ENCODE assay signal across 13 mouse cellular contexts in genomic region chr7:99411047-99411779, GRCm38 (mm10). TPM values are rescaled to one million over a fixed set of nuclear protein-coding genes. Genes with fewer than 3 reads are reported as not detected.
DNase-seq lines count a peak whose midpoint lies in the region; ATAC-seq and TF ChIP-seq lines count a peak whose summit lies in the region.
"Had no signal": no experiment of that assay in that cellular context is flagged by ENCODE, and none has a peak within 500 bp of the region (broad histone marks: within the 10 kb centered on the region; RNA-seq: fewer than 3 reads in every experiment).

No protein-coding gene starts in this region.

- intact Hi-C loops in heart, postnatal 25 days (cut with DNase I): no loop called here

- H3K27ac ChIP-seq in heart, embryonic 13.5 days (replicated peaks): peak overlapping the region; percentile 80
- 0 out of 2 replicates have a peak overlapping the region, but pooled peaks have one; percentile 7 for H3K27ac ChIP-seq in liver, postnatal 0 days (ENCODE audit: low read depth)
- no peak overlapping the region for H3K27ac ChIP-seq in liver, embryonic 12.5 days
- peak overlapping the region; percentile 66 for H3K27ac ChIP-seq in limb, embryonic 10.5 days

- no peaks in the 10 kb centered on the region for H3K9me3 ChIP-seq in heart, embryonic 13.5 days
- H3K9me3 ChIP-seq in liver, postnatal 0 days (ENCODE audit: low read length): no peaks in the 10 kb centered on the region
- no peaks in the 10 kb centered on the region for H3K9me3 ChIP-seq in liver, embryonic 12.5 days (replicated peaks)
- H3K9me3 ChIP-seq in limb, embryonic 10.5 days (replicated peaks): no peaks in the 10 kb centered on the region

- 40% methylated on average over 6 of the region's 6 CpGs for WGBS in heart, embryonic 13.5 days
- 41% methylated on average over 6 of the region's 6 CpGs for WGBS in liver, postnatal 0 days (ENCODE audit: insufficient replicate concordance)
- 34% methylated on average over 6 of the region's 6 CpGs for WGBS in liver, embryonic 12.5 days (ENCODE audit: insufficient replicate concordance)
- 49% methylated on average over 6 of the region's 6 CpGs for WGBS in limb, embryonic 10.5 days

- no peak overlapping the region for H3K4me2 ChIP-seq in heart, embryonic 13.5 days
- no peak overlapping the region for H3K4me2 ChIP-seq in liver, postnatal 0 days (ENCODE audit: low read depth, low read length)
- H3K4me2 ChIP-seq in liver, embryonic 12.5 days: no peak overlapping the region

- peaks cover 36% of the 10 kb centered on the region for H3K36me3 ChIP-seq in heart, embryonic 13.5 days
- no peaks in the 10 kb centered on the region for H3K36me3 ChIP-seq in liver, postnatal 0 days (replicated peaks; ENCODE audit: insufficient read depth, low read length)
- H3K36me3 ChIP-seq in liver, embryonic 12.5 days: no peaks in the 10 kb centered on the region
- H3K36me3 ChIP-seq in limb, embryonic 10.5 days: 0 out of 2 replicates have a peak, but pooled peaks cover 2% of the 10 kb centered on the region

- TF ChIP-seq EP300 in liver, postnatal 0 days (IDR thresholded peaks at IDR 0.05; ENCODE audit: low read depth): no peak

- no peak overlapping the region for H3K9ac ChIP-seq in heart, embryonic 13.5 days
- H3K9ac ChIP-seq in liver, postnatal 0 days (replicated peaks): no peak overlapping the region
- no peak overlapping the region for H3K9ac ChIP-seq in liver, embryonic 12.5 days

- no peak for ATAC-seq in heart, embryonic 13.5 days (ENCODE audit: extremely low read depth, insufficient number of reproducible peaks, low FRiP score, low TSS enrichment)
- ATAC-seq in liver, postnatal 0 days: peak; percentile 67; the same call in 1 of the 2 replicates
- ATAC-seq in liver, embryonic 12.5 days: no peak

- no peak for TF ChIP-seq CTCF in liver, postnatal 0 days (IDR thresholded peaks at IDR 0.05; ENCODE audit: low read depth)

- no peak for DNase-seq in heart, postnatal 25 days (ENCODE audit: low spot score)
- DNase-seq in liver, postnatal 0 days: no peak
- DNase-seq in ZHBTc4 (ENCODE audit: low read depth, low spot score): peak; percentile 51
- no peak for DNase-seq in limb, embryonic 10.5 days (ENCODE audit: low spot score)
- no peak for DNase-seq in spleen, postnatal 4 days (ENCODE audit: low spot score in 2 of 2)
- DNase-seq in retina, postnatal 1 day: no peak
- DNase-seq: cerebellum, adult 2 months; gastrocnemius, postnatal 36 days; kidney, postnatal 14 days; lung, adult 18-20 months had no signal

- H3K27me3 ChIP-seq in heart, embryonic 13.5 days (replicated peaks): no peaks in the 10 kb centered on the region
- H3K27me3 ChIP-seq in liver, postnatal 0 days (ENCODE audit: insufficient read depth, low read length): no peaks in the 10 kb centered on the region
- no peaks in the 10 kb centered on the region for H3K27me3 ChIP-seq in liver, embryonic 12.5 days (replicated peaks)
- H3K27me3 ChIP-seq in limb, embryonic 10.5 days (ENCODE audit: low read depth, poor library complexity, severe bottlenecking): no peaks in the 10 kb centered on the region

- peaks cover 51% of the 10 kb centered on the region for H3K4me1 ChIP-seq in heart, embryonic 13.5 days
- peaks cover 18% of the 10 kb centered on the region for H3K4me1 ChIP-seq in liver, postnatal 0 days (ENCODE audit: insufficient read depth)
- peaks cover 19% of the 10 kb centered on the region for H3K4me1 ChIP-seq in liver, embryonic 12.5 days
- peaks cover 46% of the 10 kb centered on the region for H3K4me1 ChIP-seq in limb, embryonic 10.5 days

- no peak overlapping the region for H3K4me3 ChIP-seq in heart, embryonic 13.5 days
- no peak overlapping the region for H3K4me3 ChIP-seq in liver, postnatal 0 days (ENCODE audit: low read depth, low read length)
- H3K4me3 ChIP-seq in liver, embryonic 12.5 days: no peak overlapping the region
- no peak overlapping the region for H3K4me3 ChIP-seq in limb, embryonic 10.5 days

RNA-seq across cellular contexts. Expression of gene Gdpd5, which starts 30.0 kb away (rescaled TPM):
- 25.3 and 25.4 TPM in 2 replicates for polyA plus RNA-seq in heart, embryonic 13.5 days (2015; fragmentation: Nextera tagmentation; extraction: Ambion mirVana)
- 10 to 100 TPM; 20.1 to 24.1 TPM for total RNA-seq in heart, postnatal 25 days (2021)
- 1.7 TPM in 2 replicates for polyA plus RNA-seq in liver, postnatal 0 days (2015; fragmentation: Nextera tagmentation; extraction: Ambion mirVana)
- 2.6 and 3.1 TPM in 2 replicates for polyA plus RNA-seq in liver, embryonic 12.5 days (2016; fragmentation: Nextera tagmentation; extraction: Ambion mirVana)
- polyA plus RNA-seq in limb, embryonic 10.5 days (2016; fragmentation: Nextera tagmentation; extraction: Ambion mirVana): 9.9 and 12.3 TPM in 2 replicates

RNA-seq across cellular contexts. Expression of gene Klhl35, which starts 54.6 kb away (rescaled TPM):
- polyA plus RNA-seq in heart, embryonic 13.5 days (2015; fragmentation: Nextera tagmentation; extraction: Ambion mirVana): 0.45 and 0.84 TPM in 2 replicates
- not detected for total RNA-seq in heart, postnatal 25 days (2021)
- 0.35 and 0.37 TPM in 2 replicates for polyA plus RNA-seq in liver, postnatal 0 days (2015; fragmentation: Nextera tagmentation; extraction: Ambion mirVana)
- 0.14 and 0.32 TPM in 2 replicates for polyA plus RNA-seq in liver, embryonic 12.5 days (2016; fragmentation: Nextera tagmentation; extraction: Ambion mirVana)
- polyA plus RNA-seq in limb, embryonic 10.5 days (2016; fragmentation: Nextera tagmentation; extraction: Ambion mirVana): 0.21 and 0.63 TPM in 2 replicates
- total RNA-seq: gastrocnemius, postnatal 36 days; neutrophil, adult 5-6 weeks had no signal

RNA-seq across cellular contexts. Expression of gene Serpinh1, which starts 58.2 kb away (rescaled TPM):
- polyA plus RNA-seq in heart, embryonic 13.5 days (2015; fragmentation: Nextera tagmentation; extraction: Ambion mirVana): 1,205 and 1,287 TPM in 2 replicates
- 100 to 1,000 TPM; 378 to 449 TPM for total RNA-seq in heart, postnatal 25 days (2021)
- polyA plus RNA-seq in liver, postnatal 0 days (2015; fragmentation: Nextera tagmentation; extraction: Ambion mirVana): 24.0 and 29.6 TPM in 2 replicates
- polyA plus RNA-seq in liver, embryonic 12.5 days (2016; fragmentation: Nextera tagmentation; extraction: Ambion mirVana): 249 and 251 TPM in 2 replicates
- polyA plus RNA-seq in limb, embryonic 10.5 days (2016; fragmentation: Nextera tagmentation; extraction: Ambion mirVana): 1,171 and 1,177 TPM in 2 replicates
